Mouse (Mus musculus) forebrain, embryonic 13.5 days (tissue): ENCODE data around the gene Dtx3l. TPM values are rescaled to one million over a fixed set of nuclear protein-coding genes. Genes with fewer than 3 reads are reported as not detected.
"Not testable (repeated sequence)": the region's sequence is repeated elsewhere in the genome, so short reads cannot be mapped to it uniquely, and the experiment has no call there.

Experiments used
- ATAC-seq: fragments of 200-750 bp; cut with Nextera tagmentation; 2 replicates; pipeline ENCODE4 v1.8.0; 2017
- H3K27ac ChIP-seq: fragments of 300-500 bp; sonication (generic); 2 replicates; pipeline ENCODE4 v1.5.1; 2015; ENCODE audit warnings: inconsistent platforms, mild to moderate bottlenecking, moderate library complexity
- H3K27me3 ChIP-seq: fragments of 300-500 bp; sonication (generic); 2 replicates; pipeline ENCODE4 v1.6.1; 2015; ENCODE audit warnings: mild to moderate bottlenecking, inconsistent platforms
- H3K36me3 ChIP-seq: fragments of 300-500 bp; sonication (generic); 2 replicates; pipeline ENCODE4 v1.6.1; 2015; ENCODE audit warnings: mild to moderate bottlenecking, inconsistent platforms; ENCODE audit not compliant: poor library complexity, severe bottlenecking
- H3K4me1 ChIP-seq: fragments of 300-500 bp; sonication (generic); 2 replicates; pipeline ENCODE4 v1.6.1; 2015; ENCODE audit warnings: inconsistent platforms
- H3K4me2 ChIP-seq: fragments of 300-500 bp; sonication (generic); 2 replicates; pipeline ENCODE4 v1.6.1; 2015; ENCODE audit warnings: inconsistent platforms, mild to moderate bottlenecking, moderate library complexity
- H3K4me3 ChIP-seq: fragments of 300-500 bp; sonication (generic); 2 replicates; pipeline ENCODE4 v1.5.1; 2015; ENCODE audit warnings: mild to moderate bottlenecking, inconsistent platforms
- H3K9ac ChIP-seq: fragments of 300-500 bp; sonication (generic); 2 replicates; pipeline ENCODE4 v1.6.1; 2015; ENCODE audit warnings: mild to moderate bottlenecking, inconsistent platforms
- H3K9me3 ChIP-seq: fragments of 300-500 bp; sonication (generic); replicated peaks from 2 replicates; pipeline ENCODE4 v1.6.1; 2016; ENCODE audit warnings: inconsistent platforms
- WGBS: fragments of 180-500 bp; shearing (Covaris S2); methylation state at CpG from one replicate; pipeline ENCODE4 v1.1.7; 2015; 5-methylcytosine and 5-hydroxymethylcytosine counted together
- polyA plus RNA-seq: library from polyadenylated mRNA; unstranded; fragments of >200 nt; fragmentation: Nextera tagmentation; extraction: Ambion mirVana; gene quantifications from 2 replicates; pipeline ENCODE4 v1.2.1, GENCODE M21; 2015

The Dtx3l gene
- polyA plus RNA-seq, 1 experiment from 2014 or later, result 2.8 TPM

GRCm38 (mm10) chr16:35903014-35903640, 35.8 kb downstream of the Dtx3l start:
- no peak overlapping the region for H3K9ac ChIP-seq
- no peaks in the 10 kb centered on the region for H3K4me1 ChIP-seq
- 82% methylated on average over 6 of the region's 6 CpGs for WGBS
- H3K27me3 ChIP-seq, result no peaks in the 10 kb centered on the region
- H3K27ac ChIP-seq, result no peak overlapping the region
- no peak overlapping the region for H3K4me3 ChIP-seq
- ATAC-seq, result no peak
- no peak overlapping the region for H3K4me2 ChIP-seq
- no peaks in the 10 kb centered on the region for H3K36me3 ChIP-seq
- no peaks in the 10 kb centered on the region for H3K9me3 ChIP-seq

GRCm38 (mm10) chr16:35900541-35900940, 38.4 kb downstream of the Dtx3l start:
- no peak overlapping the region for H3K27ac ChIP-seq
- H3K4me1 ChIP-seq, result no peaks in the 10 kb centered on the region
- H3K4me3 ChIP-seq, result no peak overlapping the region
- no peaks in the 10 kb centered on the region for H3K36me3 ChIP-seq
- no peaks in the 10 kb centered on the region for H3K27me3 ChIP-seq
- ATAC-seq, result no peak
- H3K9me3 ChIP-seq, result no peaks in the 10 kb centered on the region
- H3K4me2 ChIP-seq, result no peak overlapping the region
- no peak overlapping the region for H3K9ac ChIP-seq
- 91% methylated on average over 3 of the region's 3 CpGs for WGBS

- Histone ChIP-seq H3K4me1 (no peaks in the 10 kb centered on the region), H3K9ac (no peak overlapping the region), H3K27ac (no peak overlapping the region), H3K4me2 (no peak overlapping the region), H3K9me3 (no peaks in the 10 kb centered on the region), H3K27me3 (no peaks in the 10 kb centered on the region), H3K4me3 (no peak overlapping the region), H3K36me3 (no peaks in the 10 kb centered on the region)
- WGBS, result 71% methylated on average over 6 of the region's 6 CpGs
- ATAC-seq, result no peak
Measured at GRCm38 (mm10) chr16:35894997-35895396, 44.0 kb downstream of the Dtx3l start.

- WGBS, result 86% methylated on average over 5 of the region's 5 CpGs
Measured at GRCm38 (mm10) chr16:35891603-35892002, 47.3 kb downstream of the Dtx3l start.

GRCm38 (mm10) chr16:35890645-35891044, 48.3 kb downstream of the Dtx3l start:
- Histone ChIP-seq H3K9me3 (0 out of 2 replicates have a peak, but pooled peaks cover 2% of the 10 kb centered on the region), H3K27me3 (no peaks in the 10 kb centered on the region), H3K36me3 (no peaks in the 10 kb centered on the region), H3K27ac (no peak overlapping the region), H3K4me2 (no peak overlapping the region), H3K4me3 (no peak overlapping the region), H3K9ac (no peak overlapping the region), H3K4me1 (no peaks in the 10 kb centered on the region)
- ATAC-seq, result no peak
- WGBS, result 74% methylated on average over 3 of the region's 3 CpGs

More at GRCm38 (mm10) chr16:35891603-35892002, 47.3 kb downstream of the Dtx3l start:
- H3K27ac ChIP-seq, H3K4me2 ChIP-seq, H3K4me3 ChIP-seq, H3K9me3 ChIP-seq, H3K4me1 ChIP-seq, H3K9ac ChIP-seq, ATAC-seq, H3K36me3 ChIP-seq, H3K27me3 ChIP-seq: not testable (repeated sequence)

GRCm38 (mm10) chr16:35888910-35889309, 50.0 kb downstream of the Dtx3l start:
- 96% methylated on average over 5 of the region's 5 CpGs for WGBS
- ATAC-seq, result no peak
- no peak overlapping the region for H3K4me2 ChIP-seq
- no peaks in the 10 kb centered on the region for H3K36me3 ChIP-seq
- no peaks in the 10 kb centered on the region for H3K27me3 ChIP-seq
- no peak overlapping the region for H3K4me3 ChIP-seq
- H3K9ac ChIP-seq, result no peak overlapping the region
- H3K27ac ChIP-seq, result no peak overlapping the region
- 0 out of 2 replicates have a peak, but pooled peaks cover 2% of the 10 kb centered on the region for H3K9me3 ChIP-seq
- H3K4me1 ChIP-seq, result no peaks in the 10 kb centered on the region

GRCm38 (mm10) chr16:35888174-35888573, 50.8 kb downstream of the Dtx3l start:
- no peak overlapping the region for H3K27ac ChIP-seq
- 0 out of 2 replicates have a peak, but pooled peaks cover 2% of the 10 kb centered on the region for H3K9me3 ChIP-seq
- H3K9ac ChIP-seq, result no peak overlapping the region
- H3K27me3 ChIP-seq, result no peaks in the 10 kb centered on the region
- no peaks in the 10 kb centered on the region for H3K4me1 ChIP-seq
- WGBS, result 84% methylated on average over 7 of the region's 7 CpGs
- no peak overlapping the region for H3K4me3 ChIP-seq
- no peaks in the 10 kb centered on the region for H3K36me3 ChIP-seq
- H3K4me2 ChIP-seq, result no peak overlapping the region
- ATAC-seq, result no peak

Other genes starting within 250 kb of the Dtx3l start
- 22.6 and 23.8 TPM in 2 replicates for gene Dirc2, start 169.8 kb downstream of the Dtx3l start, polyA plus RNA-seq
- gene Hspbap1, start 168.8 kb downstream of the Dtx3l start, polyA plus RNA-seq, result 20.2 and 21.0 TPM in 2 replicates
- 0.14 and 0.35 TPM in 2 replicates for gene Parp14, start 67.6 kb downstream of the Dtx3l start, polyA plus RNA-seq
- 2.3 and 2.8 TPM in 2 replicates for gene Parp9, start 681 bp downstream of the Dtx3l start, polyA plus RNA-seq
- gene Kpna1, start 39.6 kb upstream of the Dtx3l start, polyA plus RNA-seq, result 70.0 and 78.2 TPM in 2 replicates
- 13.1 and 13.3 TPM in 2 replicates for gene Wdr5b, start 102.0 kb upstream of the Dtx3l start, polyA plus RNA-seq
- gene Fam162a, start 132.4 kb upstream of the Dtx3l start, polyA plus RNA-seq, result 237 and 242 TPM in 2 replicates
- gene Ccdc58, start 132.5 kb upstream of the Dtx3l start, polyA plus RNA-seq, result 53.9 and 59.7 TPM in 2 replicates
- not detected in 2 replicates for gene Csta1, start 192.1 kb upstream of the Dtx3l start, polyA plus RNA-seq
- gene Stfa2l1, start 217.7 kb upstream of the Dtx3l start, polyA plus RNA-seq, result not detected in 2 replicates
- gene Gm5483, start 245.1 kb upstream of the Dtx3l start, polyA plus RNA-seq, result 0.32 and 0.53 TPM in 2 replicates